Mouse (Mus musculus) kidney, embryonic 16.5 days (tissue): ENCODE data around the gene Tac1. TPM values are rescaled to one million over a fixed set of nuclear protein-coding genes. Genes with fewer than 3 reads are reported as not detected.
"Not testable (repeated sequence)": the region's sequence is repeated elsewhere in the genome, so short reads cannot be mapped to it uniquely, and the experiment has no call there.

Source experiments
- ATAC-seq: fragments of 200-750 bp; cut with Nextera tagmentation; 2 replicates; pipeline ENCODE4 v1.8.0; 2017; ENCODE audit warnings: moderate TSS enrichment; ENCODE audit not compliant: low FRiP score, low TSS enrichment
- H3K27ac ChIP-seq: fragments of 300-500 bp; sonication (generic); 2 replicates; pipeline ENCODE4 v1.5.1; 2014; ENCODE audit warnings: low read length
- H3K27me3 ChIP-seq: fragments of 300-500 bp; sonication (generic); 2 replicates; pipeline ENCODE4 v1.6.1; 2014; ENCODE audit warnings: low read length, control low read depth, mixed read lengths; ENCODE audit not compliant: insufficient read depth
- H3K36me3 ChIP-seq: fragments of 300-500 bp; sonication (generic); 2 replicates; pipeline ENCODE4 v1.6.1; 2014; ENCODE audit warnings: low read length, control low read depth, mixed read lengths; ENCODE audit not compliant: insufficient read depth
- H3K4me1 ChIP-seq: fragments of 300-500 bp; sonication (generic); 2 replicates; pipeline ENCODE4 v1.6.1; 2014; ENCODE audit warnings: low read length, control low read depth, mixed read lengths; ENCODE audit not compliant: insufficient read depth
- H3K4me2 ChIP-seq: fragments of 300-500 bp; sonication (generic); replicated peaks from 2 replicates; pipeline ENCODE4 v1.6.1; 2014; ENCODE audit warnings: low read depth, low read length
- H3K4me3 ChIP-seq: fragments of 300-500 bp; sonication (generic); 2 replicates; pipeline ENCODE4 v1.5.1; 2014; ENCODE audit warnings: mild to moderate bottlenecking, low read length
- H3K9ac ChIP-seq: fragments of 300-500 bp; sonication (generic); replicated peaks from 2 replicates; pipeline ENCODE4 v1.6.1; 2014; ENCODE audit warnings: low read length
- H3K9me3 ChIP-seq: fragments of 300-500 bp; sonication (generic); 2 replicates; pipeline ENCODE4 v1.6.1; 2016; ENCODE audit warnings: low read length, control low read depth
- WGBS: fragments of 180-500 bp; shearing (Covaris S2); extraction: QIAGEN DNeasy Blood & Tissue Kit; methylation state at CpG from one replicate; pipeline ENCODE4 v1.1.7; 2014; 5-methylcytosine and 5-hydroxymethylcytosine counted together
- polyA plus RNA-seq: library from polyadenylated mRNA; unstranded; fragments of >200 nt; fragmentation: Nextera tagmentation; extraction: Ambion mirVana; gene quantifications from 2 replicates; pipeline ENCODE4 v1.2.1, GENCODE M21; 2015

Tac1 gene
- polyA plus RNA-seq, 1 experiment from 2014 or later, result 0.21 TPM

GRCm38 (mm10) chr6:7600228-7600627 is 45.5 kb downstream of the Tac1 start:
- H3K9me3 ChIP-seq, result no peaks in the 10 kb centered on the region
- H3K4me2 ChIP-seq, result no peak overlapping the region
- H3K36me3 ChIP-seq, result no peaks in the 10 kb centered on the region
- H3K4me1 ChIP-seq, result no peaks in the 10 kb centered on the region
- H3K4me3 ChIP-seq, result no peak overlapping the region
- H3K27ac ChIP-seq, result no peak overlapping the region
- no peaks in the 10 kb centered on the region for H3K27me3 ChIP-seq
- no peak overlapping the region for H3K9ac ChIP-seq
- WGBS, result 55% methylated on average over 2 of the region's 2 CpGs
- ATAC-seq, result no peak

GRCm38 (mm10) chr6:7601353-7602094 is 46.8 kb downstream of the Tac1 start:
- H3K27me3 ChIP-seq, result no peaks in the 10 kb centered on the region
- WGBS, result 77% methylated on average over 4 of the region's 4 CpGs

GRCm38 (mm10) chr6:7613676-7614075 is 59.0 kb downstream of the Tac1 start:
- not testable (repeated sequence) for H3K4me3 ChIP-seq, H3K4me2 ChIP-seq, ATAC-seq, H3K4me1 ChIP-seq, H3K27ac ChIP-seq, H3K9ac ChIP-seq, H3K9me3 ChIP-seq, H3K36me3 ChIP-seq, H3K27me3 ChIP-seq
- WGBS, result 91% methylated on average over 17 of the region's 19 CpGs

More at GRCm38 (mm10) chr6:7601353-7602094, 46.8 kb downstream of the Tac1 start:
- Histone ChIP-seq H3K4me3 (no peak overlapping the region), H3K9ac (no peak overlapping the region), H3K9me3 (no peaks in the 10 kb centered on the region), H3K36me3 (no peaks in the 10 kb centered on the region), H3K4me1 (no peaks in the 10 kb centered on the region), H3K27ac (no peak overlapping the region), H3K4me2 (no peak overlapping the region)
- no peak for ATAC-seq

Other genes starting within 250 kb of the Tac1 start
- 28.2 and 30.8 TPM in 2 replicates for gene Asns, start 138.4 kb downstream of the Tac1 start, polyA plus RNA-seq